Mouse (Mus musculus): ENCODE results near the gene Ctdsp2.

The Ctdsp2 gene

DNA sequence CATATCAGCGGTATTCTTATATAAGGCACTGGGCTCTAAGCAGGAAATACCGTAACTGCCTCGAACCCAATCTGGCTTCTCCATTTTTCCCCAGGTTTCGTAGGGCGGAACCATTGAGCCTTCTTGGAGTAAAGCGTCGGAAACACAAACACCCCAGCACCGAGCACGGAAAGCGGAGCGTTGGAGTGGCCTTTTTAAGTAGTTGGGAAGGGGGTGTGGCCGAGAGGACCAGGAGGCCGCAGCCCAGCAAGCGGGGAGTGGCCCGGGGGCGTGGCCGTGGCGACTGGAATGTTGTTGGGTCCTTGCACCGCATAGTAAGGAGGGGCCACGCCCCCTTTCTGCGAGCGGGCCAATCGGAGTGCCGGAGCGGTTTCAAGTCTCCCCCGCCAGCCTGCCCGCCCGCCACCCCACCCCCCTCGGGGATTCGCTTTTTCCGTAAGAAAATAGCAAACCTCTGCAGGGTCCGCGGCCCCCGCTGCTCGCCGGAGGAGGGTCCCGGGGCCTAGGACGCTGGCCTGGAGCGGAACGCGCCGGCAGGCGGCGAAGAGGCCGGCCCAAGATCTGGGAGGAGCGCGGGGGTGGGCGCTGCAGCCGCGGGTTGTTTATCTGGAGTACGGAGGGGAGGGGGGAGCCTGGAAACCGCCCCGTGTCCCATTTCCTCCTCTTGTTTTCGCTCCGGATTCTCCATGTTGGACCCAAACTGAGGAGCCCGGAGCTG lies at the start of gene Ctdsp2:
Gene Ctdsp2 (plus strand): TSS at position 441 of the 718 bp plus-strand sequence.
- peak; percentile 100 for DNase-seq

DNA sequence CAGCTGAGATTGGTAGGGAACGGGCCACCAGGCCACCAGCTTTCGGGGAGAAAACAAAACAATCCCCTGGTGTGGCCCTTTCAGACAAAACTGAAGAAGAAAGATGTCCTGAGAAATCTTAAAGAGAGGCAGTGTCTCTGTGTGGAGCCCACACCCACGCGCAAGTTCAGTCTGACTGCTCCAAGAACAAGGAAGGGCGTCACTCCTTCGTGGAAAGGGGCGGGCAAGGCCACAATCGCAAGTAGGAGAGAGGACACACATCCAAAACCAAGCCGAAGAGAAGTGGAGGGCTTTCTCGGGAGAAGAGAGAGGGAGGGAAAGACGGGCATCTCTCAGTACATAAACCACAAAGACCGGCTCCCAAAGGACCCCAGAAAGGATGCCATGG lies 49.7 kb upstream of the Ctdsp2 start:
- DNase-seq: peak in 1 of 2 experiments; percentile 61

DNA sequence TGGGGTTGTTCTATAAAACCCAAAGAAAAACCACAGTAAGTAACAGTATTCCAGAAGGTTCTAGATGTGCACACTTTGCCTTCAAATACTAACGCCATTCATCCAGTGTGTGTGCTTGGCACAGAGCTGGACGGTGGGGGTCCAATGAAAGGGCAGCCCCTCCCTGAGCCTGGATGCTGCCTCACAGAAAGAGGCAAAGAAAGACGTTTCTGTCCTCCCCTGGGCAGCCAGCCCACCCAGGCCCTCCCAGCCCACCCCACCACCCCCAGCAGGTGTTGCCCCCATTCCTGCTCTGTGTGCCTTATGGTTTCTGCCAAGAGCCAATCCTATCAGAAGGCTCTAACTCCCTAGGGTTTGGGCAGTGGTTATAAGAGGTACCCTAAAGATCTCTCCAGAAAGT lies 49.0 kb upstream of the Ctdsp2 start:
- DNase-seq: no peak

DNA sequence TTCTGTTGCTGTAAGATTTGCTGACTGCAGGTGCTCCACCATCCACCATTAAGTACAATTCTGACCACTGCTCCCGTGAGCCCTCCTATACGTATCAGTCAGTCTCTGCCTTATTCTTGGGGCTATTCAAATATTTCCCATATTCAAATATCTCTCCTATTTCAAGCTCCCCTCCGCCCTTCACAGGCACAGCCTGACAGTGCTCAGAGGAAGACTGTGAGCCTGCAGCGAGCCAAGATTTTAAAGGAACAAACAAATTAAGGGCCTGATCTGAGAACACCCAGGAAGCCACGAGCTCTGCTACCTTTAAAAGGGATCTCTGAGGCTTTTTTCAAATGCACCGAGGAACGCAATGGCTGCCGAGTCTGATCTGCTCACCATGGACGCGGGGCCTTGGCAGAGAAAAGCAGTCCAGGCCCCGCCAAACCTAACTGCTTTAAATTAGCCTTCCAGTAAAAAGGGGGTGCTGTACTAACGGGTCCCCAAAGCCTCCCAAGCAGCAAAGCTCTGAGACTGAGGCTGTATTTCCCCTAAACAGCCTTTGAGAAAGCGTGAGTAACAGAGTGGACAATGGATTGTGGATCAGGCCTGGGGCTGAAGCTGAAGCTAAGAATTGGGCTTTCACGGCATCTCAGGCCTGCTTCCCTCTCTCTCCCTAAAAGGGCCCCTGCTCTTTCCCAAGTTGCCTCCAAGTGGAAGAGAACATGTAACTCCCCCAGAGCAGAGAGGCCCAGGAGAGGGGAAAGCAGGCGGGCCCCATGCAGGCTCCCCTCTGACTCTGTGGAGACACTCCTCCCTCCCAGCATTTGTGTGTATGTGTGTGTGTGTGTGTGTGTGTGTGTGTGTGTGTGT lies 48.0 kb upstream of the Ctdsp2 start:
- no peak for DNase-seq

DNA sequence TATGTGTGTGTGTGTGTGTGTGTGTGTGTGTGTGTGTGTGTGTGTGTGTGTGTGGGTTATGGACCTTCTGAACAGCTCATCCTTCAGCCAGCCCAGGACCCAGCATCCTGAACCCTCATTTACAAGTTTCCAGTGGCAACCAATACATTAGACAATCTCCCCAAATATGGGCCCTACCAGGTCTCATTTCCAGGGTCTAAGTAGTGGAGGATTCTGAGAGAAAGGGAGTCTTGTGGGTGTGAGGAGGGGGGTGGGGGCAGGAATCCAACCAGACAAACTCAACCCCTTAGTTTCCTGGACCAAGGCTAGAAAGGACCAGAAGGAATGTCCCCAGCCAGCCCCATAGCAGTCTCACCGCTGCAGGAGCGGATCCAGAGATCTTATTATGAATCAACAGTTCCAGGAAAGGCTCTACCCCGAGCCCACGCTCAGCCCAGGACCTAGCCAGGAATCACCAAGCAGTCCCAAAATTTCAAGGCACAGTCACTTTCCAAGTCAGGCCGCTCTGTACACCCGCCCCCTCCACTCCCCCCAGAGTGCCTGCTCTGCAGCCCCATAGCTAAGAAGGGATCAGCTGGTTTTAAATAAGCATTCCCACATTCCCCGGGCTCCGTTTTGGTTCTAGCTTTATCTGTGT lies 47.3 kb upstream of the Ctdsp2 start:
- DNase-seq: no peak

DNA sequence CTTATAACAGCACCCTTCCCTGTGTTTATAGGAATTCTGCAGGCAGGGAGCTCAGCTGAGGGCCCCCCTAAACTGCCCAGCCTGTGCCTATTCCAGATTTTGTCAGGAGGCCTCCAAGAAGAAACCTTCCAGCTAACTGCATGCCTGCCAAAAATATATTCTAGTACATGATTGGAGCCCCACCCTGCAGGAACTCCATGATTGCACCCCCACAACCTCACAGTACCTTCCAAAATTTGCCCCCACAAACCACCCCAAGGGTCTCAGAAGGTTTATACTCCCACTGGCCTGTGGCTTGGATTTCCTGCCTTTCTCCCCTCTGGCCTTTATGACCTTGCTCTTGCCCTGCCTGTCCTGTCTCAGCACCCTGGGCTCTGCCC lies 46.8 kb upstream of the Ctdsp2 start:
- no peak for DNase-seq

DNA sequence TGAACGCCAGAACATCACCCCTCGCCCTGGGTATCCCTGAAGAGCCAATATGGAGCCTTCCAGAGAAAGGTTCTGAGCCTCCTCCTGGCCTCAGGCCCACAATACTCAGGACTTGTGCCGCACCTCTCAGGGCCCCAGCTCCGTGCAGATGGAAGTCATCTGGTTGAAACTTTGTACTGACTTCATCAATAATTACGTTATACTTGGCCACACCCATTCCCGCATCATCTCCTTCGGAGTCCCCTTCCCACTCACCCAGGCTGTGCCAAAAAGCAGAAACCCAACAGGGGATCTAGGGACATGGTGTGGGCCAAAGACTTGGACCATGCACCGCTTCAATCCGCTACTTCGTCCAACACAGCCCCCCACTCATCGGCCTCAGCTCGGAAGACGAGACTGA lies 44.0 kb upstream of the Ctdsp2 start:
- DNase-seq: no peak

DNA sequence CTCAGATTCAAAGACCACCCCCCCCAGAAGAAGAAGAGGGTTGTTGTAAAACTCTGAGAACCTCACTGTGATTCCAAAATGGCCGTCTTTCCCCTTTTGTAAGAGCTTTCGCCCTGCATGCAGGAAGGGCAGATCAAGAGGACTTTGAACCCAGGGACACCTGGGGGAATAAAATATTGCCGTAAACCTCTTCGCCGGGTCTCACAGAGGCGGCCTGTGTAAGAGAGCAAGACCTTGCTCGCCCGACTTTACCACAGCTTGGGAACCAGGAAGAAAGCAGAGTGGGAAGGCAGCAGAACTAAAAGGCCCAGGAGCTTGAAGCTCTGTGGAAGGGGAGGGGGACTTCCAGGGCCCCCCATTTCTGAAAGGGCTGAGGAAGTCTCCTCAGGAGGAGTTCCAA lies 43.4 kb upstream of the Ctdsp2 start:
- DNase-seq: no peak

DNA sequence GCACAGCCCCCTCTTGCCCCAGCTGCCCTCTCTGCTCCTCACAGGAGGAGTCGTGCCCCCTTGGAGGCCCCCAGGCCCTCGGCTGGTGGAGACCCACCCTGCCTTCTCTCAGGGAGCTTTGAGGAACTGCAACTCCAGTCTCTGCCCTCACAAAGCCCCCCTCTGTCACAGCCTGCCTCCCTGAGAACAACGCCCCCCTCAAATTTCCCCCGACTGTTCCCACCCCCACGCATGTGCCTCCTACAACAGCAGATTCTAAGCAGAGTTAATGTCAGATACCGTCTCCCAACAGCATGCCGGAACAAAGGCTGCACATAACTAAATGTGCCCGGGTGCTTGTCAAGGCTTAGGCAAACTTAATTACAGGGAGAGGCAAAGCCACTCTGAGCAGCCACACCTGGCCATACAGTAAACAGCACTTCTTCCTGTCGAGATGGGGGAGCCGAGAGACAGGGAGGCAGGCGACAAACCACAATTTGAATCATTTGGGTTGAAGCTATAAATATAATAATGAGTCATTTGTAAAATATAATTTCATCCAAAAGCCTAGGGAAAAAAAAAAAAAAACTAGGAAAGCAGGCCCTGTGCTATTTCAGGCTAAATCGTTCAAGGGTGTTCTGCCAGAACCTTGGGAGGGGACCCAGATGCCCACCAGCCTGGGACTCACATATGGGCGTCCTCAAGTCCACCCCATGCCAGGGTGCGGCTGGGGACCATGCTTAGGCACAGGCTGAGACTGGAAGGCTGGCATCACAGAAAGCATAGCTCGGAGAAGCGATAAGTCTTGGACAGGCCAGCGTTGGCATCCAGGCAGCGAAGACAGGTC lies 42.7 kb upstream of the Ctdsp2 start:
- no peak for DNase-seq

DNA sequence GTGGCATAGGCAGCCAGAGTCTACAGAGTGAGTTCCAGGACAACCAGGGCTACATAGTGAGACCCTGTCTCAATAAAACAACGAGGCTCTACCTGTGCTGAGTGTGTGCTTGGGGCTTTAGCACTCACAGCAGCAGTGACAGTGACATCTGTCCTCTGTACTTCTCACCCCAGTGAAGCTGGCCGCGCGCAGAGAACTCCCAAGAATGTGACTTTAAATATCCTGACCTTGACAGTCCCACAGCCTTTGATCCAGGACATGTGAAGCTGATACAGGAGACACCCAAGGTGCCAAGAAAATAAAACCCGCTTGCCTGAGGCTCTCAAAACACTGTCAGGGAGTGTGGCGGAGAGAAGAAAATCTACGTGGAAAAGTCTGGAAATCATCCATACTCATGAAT lies 37.6 kb upstream of the Ctdsp2 start:
- no peak for DNase-seq

DNA sequence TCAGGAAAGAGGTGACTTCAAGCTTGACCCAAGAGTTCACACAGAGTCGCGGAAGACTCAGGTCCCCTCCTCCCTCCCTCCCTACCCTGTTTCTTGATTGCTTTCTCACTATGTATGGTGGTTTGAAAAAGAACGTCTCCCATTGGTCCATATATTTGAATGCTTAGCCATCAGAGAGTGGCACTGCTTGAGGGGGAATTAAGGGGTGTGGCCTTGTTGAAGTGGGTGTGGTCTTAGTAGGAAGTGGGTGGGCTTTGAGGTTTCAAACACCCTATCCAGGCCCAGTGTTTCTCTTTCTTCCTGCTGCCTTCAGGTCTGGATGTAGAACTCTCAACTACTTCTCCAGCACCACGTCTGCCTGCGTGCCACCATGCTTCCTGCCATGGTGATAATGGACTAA lies 33.0 kb upstream of the Ctdsp2 start:
- no peak for DNase-seq

DNA sequence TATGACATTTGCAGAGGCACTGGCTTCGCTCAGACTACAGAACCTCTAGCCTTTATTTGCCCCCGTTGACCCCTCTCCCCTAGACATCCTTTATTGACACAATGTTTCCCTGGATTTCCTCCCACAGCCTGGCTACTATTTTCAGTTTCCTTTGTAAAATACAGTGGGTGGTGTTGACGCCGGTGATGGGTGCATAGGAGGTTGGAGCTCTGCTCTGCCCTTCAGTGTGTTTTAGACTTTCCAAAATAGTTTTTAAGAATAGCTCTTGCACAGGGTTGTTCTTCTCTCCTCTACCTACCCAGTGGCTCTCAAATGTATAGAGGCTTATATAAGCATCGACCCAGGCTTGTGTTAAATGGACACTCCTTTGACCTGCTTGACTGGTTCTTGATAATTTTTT lies 28.7 kb upstream of the Ctdsp2 start:
- no peak for DNase-seq

DNA sequence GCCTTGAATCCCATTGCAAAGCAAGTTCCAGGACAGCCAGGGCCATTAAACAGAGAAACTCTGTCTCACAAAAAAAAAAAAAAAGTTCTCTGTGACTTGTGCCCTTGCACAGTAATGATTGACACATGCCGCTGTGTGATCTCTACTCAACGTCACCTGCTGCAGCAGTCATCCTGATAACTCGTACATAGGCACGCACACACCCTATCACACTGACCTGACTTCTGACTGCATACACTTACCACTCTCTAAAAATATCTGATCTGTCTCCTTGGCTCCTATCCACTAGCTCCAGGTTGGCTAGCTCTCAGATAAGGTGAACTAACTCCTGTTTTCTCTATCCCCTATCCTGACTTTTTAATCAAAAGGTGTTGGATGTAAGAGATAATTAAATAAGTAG lies 27.9 kb upstream of the Ctdsp2 start:
- no peak for DNase-seq

DNA sequence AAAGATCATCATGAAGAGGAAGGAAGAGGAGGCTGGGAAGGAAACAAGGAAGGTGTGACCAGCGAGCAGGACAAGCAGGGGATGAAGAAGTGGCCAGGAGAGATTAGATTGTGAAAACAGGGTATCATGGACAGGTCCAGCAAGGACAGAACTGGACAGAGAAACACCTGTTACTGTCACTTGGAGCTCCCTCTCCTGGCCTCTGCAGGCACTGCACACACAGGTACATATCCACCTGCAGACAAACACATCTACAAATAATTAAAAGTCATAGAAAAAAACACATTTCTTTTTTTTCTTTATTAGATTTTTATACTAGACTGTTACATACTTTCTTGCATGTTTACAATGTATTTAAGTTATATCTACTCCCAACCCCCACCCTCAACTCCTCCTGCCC lies 26.1 kb upstream of the Ctdsp2 start:
- DNase-seq: no peak

DNA sequence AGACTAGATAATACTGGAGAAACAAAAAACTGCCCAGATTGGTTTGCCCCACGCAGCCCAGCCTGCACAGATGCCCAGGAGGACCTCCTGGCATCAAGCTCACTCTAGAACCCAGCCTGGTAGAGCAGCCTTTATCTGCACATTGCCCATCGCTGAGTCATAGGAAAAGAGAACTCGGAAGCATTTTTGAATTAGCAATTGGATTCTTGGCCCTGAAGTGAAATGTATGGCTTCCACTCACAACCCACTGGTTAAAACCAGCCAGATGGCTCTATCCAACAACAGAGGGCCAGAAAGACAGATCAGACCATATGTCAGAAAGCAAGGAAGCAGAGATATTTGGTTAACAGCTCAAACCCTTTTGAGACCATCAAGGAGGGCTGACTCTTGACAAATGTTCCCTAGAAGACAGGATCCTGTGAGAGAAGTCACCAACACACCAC lies 25.5 kb upstream of the Ctdsp2 start:
- DNase-seq: no peak

DNA sequence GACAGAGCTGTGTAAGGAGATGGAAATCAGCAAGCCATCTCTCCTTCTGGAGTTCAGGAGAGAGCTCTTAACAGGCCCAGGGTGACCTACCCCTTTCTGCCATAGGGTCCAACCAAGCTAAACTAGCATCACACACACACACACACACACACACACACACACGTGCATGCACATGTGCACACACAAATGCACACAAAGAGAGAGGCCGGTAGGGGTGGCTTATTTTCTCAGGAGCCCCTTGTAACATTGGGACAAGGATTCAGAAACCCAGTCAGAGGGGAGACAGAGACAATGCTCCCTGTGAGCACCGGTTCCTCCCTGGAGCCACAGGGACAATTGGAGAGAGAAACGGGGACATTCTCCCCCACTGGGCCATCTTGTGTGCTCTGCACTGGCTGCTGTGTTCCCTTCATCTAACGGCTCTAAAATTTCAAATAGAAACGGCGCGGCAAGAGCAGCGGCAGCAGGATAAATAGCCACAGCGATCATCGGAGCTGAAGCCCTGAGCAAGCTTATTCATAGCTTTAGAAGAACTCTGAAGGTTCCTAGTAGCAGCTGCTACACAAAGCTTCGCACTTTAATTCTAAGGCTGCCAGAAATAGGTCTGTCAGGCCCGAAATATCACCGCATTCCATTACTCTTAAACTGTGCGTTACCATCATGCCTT lies 21.7 kb upstream of the Ctdsp2 start:
- no peak for DNase-seq

DNA sequence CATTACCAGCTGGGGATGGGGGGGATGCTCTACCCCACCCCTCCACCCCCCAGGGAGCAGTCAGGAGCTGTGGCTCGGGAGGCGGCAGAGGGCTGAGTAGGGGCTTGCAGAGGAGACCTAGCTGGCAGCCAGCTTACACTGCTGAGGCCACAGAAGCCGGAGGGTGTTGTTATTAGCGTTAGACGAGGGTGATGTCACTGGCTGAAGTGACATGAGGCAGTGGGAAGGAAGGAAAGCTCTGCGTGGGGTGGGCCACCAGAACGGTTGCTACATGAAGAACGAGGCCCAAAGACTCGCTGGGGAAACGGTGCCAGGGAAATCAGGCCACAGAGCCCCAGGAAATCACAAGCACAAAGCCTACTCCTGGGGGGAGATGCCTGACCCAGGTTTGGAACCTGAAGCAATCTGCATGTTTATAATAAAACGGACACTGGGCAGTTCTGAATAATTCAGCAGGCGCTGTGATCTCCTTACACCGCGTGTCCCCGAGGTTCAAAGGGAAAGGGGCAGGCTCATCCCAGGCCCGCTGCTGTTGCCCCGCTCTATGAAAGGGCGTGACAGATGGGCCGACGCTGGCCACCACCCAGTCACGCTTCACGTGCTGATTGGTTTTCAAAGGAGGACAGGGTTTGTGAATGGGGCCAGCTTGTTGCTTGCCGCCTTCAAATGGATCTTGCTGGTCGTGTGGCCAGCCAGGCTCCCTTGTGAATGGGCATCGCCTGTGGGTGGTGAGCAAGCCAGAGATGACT lies 21.0 kb upstream of the Ctdsp2 start:
- DNase-seq: peak; percentile 59 to 71

DNA sequence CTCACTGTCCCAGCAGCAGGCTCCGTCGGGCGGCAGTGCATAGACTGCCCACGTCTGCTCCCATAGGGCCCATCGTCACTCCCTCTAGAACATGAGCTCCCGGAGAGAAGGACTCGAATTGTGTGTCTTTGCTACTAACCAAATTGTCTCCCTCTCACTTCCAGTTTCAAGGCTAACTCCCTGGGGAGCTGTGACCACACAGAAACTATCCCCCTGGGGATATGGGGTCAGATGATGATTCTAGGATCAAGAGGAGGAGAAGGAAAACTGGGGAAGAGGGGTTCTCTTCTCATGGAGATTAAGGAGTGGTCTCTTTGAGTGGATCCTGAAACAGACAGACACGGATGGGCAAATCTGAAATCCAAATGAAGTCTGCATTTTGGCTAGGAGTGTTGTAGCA lies 18.0 kb upstream of the Ctdsp2 start:
- DNase-seq: no peak

DNA sequence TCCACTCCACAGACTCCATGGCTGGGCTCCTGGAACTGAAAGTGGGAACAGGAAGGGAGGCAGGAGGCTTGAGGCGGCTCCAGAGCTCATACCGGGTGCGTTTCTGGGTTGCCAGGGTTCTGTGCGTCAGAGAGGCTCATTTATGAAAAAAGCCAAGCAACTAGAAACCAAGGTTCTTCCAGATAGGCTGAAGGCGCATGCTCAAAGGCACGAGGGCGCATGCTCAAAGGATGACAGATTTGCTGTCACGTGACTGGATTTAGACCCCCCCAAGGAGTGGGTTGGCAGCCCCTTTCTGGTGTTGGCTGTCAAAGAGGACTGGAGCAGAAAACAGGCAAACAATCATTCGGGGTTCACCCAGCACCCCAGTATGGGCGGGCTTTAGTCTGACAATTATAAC lies 16.8 kb upstream of the Ctdsp2 start:
- peak in 1 of 2 experiments; percentile 51 for DNase-seq

DNA sequence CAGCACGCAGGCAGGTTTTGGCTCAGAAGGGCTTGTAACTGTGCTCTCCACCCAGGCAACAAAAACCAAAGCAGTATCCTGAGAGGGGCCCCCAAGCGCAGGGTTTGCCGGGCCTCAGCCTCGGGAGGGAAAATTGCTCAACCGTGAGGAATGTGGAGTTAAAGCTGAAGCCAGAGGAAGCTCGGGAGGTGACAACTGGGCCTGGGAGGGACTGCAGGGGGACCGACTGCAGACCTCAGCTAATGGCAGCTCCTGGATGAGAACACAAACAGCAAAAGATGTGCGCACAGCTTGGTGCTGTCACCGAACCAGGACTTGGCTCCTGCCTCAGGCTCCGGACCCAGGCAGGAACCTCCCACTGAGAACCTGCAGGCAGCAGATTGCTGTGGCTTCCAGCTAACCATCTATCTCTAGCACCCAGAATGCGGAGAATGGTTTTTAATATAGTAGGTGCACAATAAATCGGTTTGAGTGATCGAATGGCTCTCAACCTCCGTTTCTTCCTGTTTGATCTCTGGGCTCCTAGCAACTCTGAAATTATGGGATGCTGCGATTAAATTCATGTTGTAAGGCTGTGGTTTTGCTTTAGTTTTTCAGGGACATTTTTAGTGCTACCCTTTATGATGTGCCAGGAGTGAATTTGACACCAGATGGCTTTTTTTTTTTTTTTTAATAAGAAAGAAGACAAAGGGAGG lies 16.1 kb upstream of the Ctdsp2 start:
- DNase-seq: peak; percentile 61 to 70

DNA sequence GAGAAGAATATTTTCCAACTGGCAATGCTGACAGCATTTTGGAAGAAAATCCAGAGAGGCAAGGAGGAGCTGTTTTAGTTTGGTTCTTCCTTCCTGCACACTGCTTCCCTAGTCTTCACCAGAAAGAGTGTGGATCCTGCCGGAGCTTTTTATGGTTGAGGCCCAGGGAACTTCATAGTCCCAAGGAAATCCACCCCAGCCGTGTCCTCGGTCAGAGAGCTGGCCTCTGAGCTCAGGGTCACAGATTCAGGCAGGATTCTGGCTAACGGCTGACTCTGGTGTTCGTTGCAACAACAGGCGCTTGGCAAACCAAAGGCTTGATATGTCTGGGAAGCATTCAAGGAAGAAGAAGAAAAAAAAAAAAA lies 15.6 kb upstream of the Ctdsp2 start:
- peak; percentile 68 to 69 for DNase-seq
